Mouse (Mus musculus) ES-Bruce4 (cell line): ENCODE data around the gene Krtap2-4.

Experiments used
- CTCF ChIP-seq: IDR thresholded peaks from one replicate; pipeline ENCODE4 v1.8.1; 2011; ENCODE audit warnings: low read depth, low read length
- EP300 ChIP-seq: IDR thresholded peaks from 2 replicates; pipeline ENCODE4 v1.6.1; 2011; ENCODE audit warnings: low read depth, low read length; ENCODE audit not compliant: insufficient read depth
- POLR2A ChIP-seq: IDR thresholded peaks from one replicate; pipeline ENCODE4 v1.8.1; 2011; ENCODE audit warnings: low read length; ENCODE audit not compliant: insufficient read depth

- TF ChIP-seq POLR2A: no peak
- TF ChIP-seq CTCF: no peak
- TF ChIP-seq EP300: no peak
These were observed 31.8 kb upstream of the Krtap2-4 start for GRCm38 (mm10) chr11:99646444-99646843.
